Mouse (Mus musculus) limb, embryonic 14.5 days (tissue): ENCODE data around the gene Eif2ak4. TPM values are rescaled to one million over a fixed set of nuclear protein-coding genes. Genes with fewer than 3 reads are reported as not detected.

Experiments
- ATAC-seq: fragments of 200-750 bp; cut with Nextera tagmentation; 2 replicates; pipeline ENCODE4 v1.8.0; 2017; ENCODE audit warnings: low read depth, moderate number of reproducible peaks, moderate TSS enrichment; ENCODE audit not compliant: low FRiP score
- DNase-seq: peaks from one replicate; pipeline ENCODE4 v3.0.0-alpha.2; 2015; ENCODE audit warnings: low spot score
- H3K27ac ChIP-seq: fragments of 300-500 bp; sonication (generic); replicated peaks from 2 replicates; pipeline ENCODE4 v1.5.1; 2014; ENCODE audit warnings: low read depth, mild to moderate bottlenecking, low read length, moderate library complexity, mixed read lengths
- H3K27me3 ChIP-seq: fragments of 300-500 bp; sonication (generic); 2 replicates; pipeline ENCODE4 v1.6.1; 2014; ENCODE audit warnings: low read length, mixed read lengths; ENCODE audit not compliant: control insufficient read depth, insufficient read depth
- H3K36me3 ChIP-seq: fragments of 300-500 bp; sonication (generic); 2 replicates; pipeline ENCODE4 v1.6.1; 2014; ENCODE audit warnings: mild to moderate bottlenecking, low read length, moderate library complexity, mixed read lengths; ENCODE audit not compliant: control insufficient read depth, insufficient read depth
- H3K4me1 ChIP-seq: fragments of 300-500 bp; sonication (generic); 2 replicates; pipeline ENCODE4 v1.6.1; 2014; ENCODE audit warnings: antibody characterized with exemption, low read length, mixed read lengths; ENCODE audit not compliant: control insufficient read depth, insufficient read depth
- H3K4me2 ChIP-seq: fragments of 300-500 bp; sonication (generic); replicated peaks from 2 replicates; pipeline ENCODE4 v1.6.1; 2014; ENCODE audit warnings: low read depth, mild to moderate bottlenecking, low read length, moderate library complexity; ENCODE audit not compliant: severe bottlenecking
- H3K4me3 ChIP-seq: fragments of 300-500 bp; sonication (generic); replicated peaks from 2 replicates; pipeline ENCODE4 v1.5.1; 2014; ENCODE audit warnings: low read length
- H3K9ac ChIP-seq: fragments of 300-500 bp; sonication (generic); 2 replicates; pipeline ENCODE4 v1.6.1; 2014; ENCODE audit warnings: mild to moderate bottlenecking, low read depth, low read length, moderate library complexity; ENCODE audit not compliant: severe bottlenecking
- H3K9me3 ChIP-seq: fragments of 300-500 bp; sonication (generic); 2 replicates; pipeline ENCODE4 v1.6.1; 2016; ENCODE audit warnings: low read length; ENCODE audit not compliant: control insufficient read depth
- POLR2A ChIP-seq: fragments of 200-500 bp; IDR thresholded peaks from 2 replicates; pipeline ENCODE4 v1.8.0; 2012; ENCODE audit warnings: inconsistent platforms, mild to moderate bottlenecking, moderate library complexity, borderline replicate concordance; ENCODE audit not compliant: insufficient read depth, insufficient read length; ENCODE audit errors: extremely low read depth
- WGBS: fragments of 180-500 bp; shearing (Covaris S2); extraction: QIAGEN DNeasy Blood & Tissue Kit; methylation state at CpG from one replicate; pipeline ENCODE4 v1.1.7; 2014; 5-methylcytosine and 5-hydroxymethylcytosine counted together
- polyA plus RNA-seq, 2 experiments: library from polyadenylated mRNA; depleted of rRNA in 1 of 2; stranded (reverse) in 1 of 2; unstranded in 1 of 2; fragments of >200 nt; fragmentation: Nextera tagmentation in 1 of 2; extraction: Ambion mirVana in 1 of 2; gene quantifications; 2 replicates each; pipeline versions ENCODE4 v1.2.1 to v1.2.3; 2012 to 2014

Eif2ak4 gene
- polyA plus RNA-seq, 2 experiments: 12.7 to 24.1 TPM

DNA sequence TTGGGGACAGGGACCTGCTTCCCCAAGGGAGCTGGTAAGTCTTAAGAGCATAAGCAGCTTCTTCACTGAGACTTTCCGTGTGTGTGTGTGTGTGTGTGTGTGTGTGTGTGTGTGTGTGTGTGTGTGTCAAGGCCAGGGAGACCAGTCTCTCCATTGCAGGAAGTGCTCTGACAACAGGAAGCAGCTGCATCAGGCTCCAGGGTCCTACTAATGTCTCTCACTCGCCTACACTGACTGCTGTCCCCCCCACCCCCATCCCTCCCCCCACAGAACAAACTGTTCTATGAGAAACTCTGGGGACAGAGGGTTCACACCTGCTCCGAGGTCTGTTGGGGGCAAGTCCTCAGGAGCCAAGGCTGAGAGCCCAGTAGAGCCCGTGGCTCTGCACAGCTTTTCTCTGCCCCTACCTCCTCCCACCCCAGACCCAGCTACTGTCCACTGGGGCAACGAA is 102.9 kb downstream of the Eif2ak4 start:
- peak; percentile 54 for DNase-seq
- WGBS: 53% methylated on average over 4 of the region's 5 CpGs

DNA sequence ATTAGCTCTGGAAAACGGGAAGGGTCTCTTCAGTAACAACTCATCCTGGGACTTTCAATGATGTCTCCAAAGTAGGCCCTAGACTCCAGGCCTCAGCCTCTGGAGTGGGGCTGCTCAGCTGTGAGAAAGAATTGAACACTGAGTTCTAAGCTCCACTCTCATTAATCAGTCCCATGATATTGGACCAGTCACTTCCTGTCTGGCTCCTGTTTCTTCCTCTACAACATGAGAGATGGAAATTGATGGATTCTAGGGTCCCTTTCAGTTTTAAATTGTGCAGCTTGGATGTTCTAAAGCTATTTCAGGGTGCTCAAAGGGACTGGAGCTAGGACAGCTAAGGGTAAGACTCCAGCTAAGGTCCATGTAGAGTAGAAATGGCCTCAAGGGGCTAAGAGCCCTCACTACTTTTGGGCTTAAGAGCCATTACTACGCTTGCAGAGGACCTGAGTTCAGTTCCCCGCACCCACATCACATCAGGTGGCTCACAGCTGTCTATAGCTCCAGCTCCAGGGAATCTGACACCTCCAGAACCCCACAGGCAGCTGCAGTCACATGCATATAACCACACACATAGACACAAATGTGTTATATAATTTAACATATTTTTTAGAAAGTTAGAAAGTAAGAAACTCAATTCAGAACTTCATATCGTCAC is 103.5 kb downstream of the Eif2ak4 start:
- DNase-seq: no peak
- Histone ChIP-seq H3K36me3 (no peaks in the 10 kb centered on the region), H3K4me2 (no peak overlapping the region), H3K27me3 (no peaks in the 10 kb centered on the region), H3K4me3 (no peak overlapping the region), H3K9ac (no peak overlapping the region), H3K4me1 (peaks cover 17% of the 10 kb centered on the region), H3K9me3 (no peaks in the 10 kb centered on the region), H3K27ac (no peak overlapping the region)
- WGBS: 72% methylated on average over 4 of the region's 4 CpGs
- ATAC-seq: no peak
- no peak for TF ChIP-seq POLR2A

More for the DNA sequence above, 102.9 kb downstream of the Eif2ak4 start:
- TF ChIP-seq POLR2A: no peak
- H3K4me1 ChIP-seq: peaks cover 15% of the 10 kb centered on the region
- H3K9me3 ChIP-seq: no peaks in the 10 kb centered on the region
- no peak overlapping the region for H3K27ac ChIP-seq
- H3K27me3 ChIP-seq: no peaks in the 10 kb centered on the region
- ATAC-seq: peak; percentile 44; the same call in 1 of the 2 replicates
- H3K36me3 ChIP-seq: no peaks in the 10 kb centered on the region
- H3K4me2 ChIP-seq: no peak overlapping the region
- no peak overlapping the region for H3K9ac ChIP-seq
- no peak overlapping the region for H3K4me3 ChIP-seq

DNA sequence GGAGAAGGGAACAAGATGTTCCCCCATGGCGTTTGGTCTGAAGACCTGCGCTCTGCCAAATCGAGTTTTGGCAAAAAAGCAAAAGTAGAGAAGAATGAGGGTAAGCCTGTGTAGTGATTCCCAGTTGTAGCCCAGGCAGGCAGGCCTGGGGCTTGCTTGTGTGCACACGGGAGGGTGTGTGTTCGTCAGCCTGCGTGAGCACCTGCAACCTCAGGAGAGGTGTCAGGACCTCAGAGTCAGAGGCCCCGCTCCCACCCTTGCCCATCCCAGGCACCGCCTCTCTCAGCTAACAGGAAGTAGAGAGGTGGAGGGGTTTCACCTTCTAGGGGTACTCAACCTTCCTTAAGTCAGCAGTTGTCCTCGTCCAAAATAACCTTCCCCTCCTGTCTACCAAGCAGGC is 106.6 kb downstream of the Eif2ak4 start:
- H3K9me3 ChIP-seq: no peaks in the 10 kb centered on the region
- WGBS: 70% methylated on average over 9 of the region's 9 CpGs
- ATAC-seq (no peak), DNase-seq (no peak)
- no peak for TF ChIP-seq POLR2A
- no peak overlapping the region for H3K27ac ChIP-seq
- H3K4me2 ChIP-seq: no peak overlapping the region
- H3K27me3 ChIP-seq: no peaks in the 10 kb centered on the region
- H3K4me3 ChIP-seq: no peak overlapping the region
- H3K36me3 ChIP-seq: no peaks in the 10 kb centered on the region
- H3K9ac ChIP-seq: no peak overlapping the region
- H3K4me1 ChIP-seq: peaks cover 31% of the 10 kb centered on the region

DNA sequence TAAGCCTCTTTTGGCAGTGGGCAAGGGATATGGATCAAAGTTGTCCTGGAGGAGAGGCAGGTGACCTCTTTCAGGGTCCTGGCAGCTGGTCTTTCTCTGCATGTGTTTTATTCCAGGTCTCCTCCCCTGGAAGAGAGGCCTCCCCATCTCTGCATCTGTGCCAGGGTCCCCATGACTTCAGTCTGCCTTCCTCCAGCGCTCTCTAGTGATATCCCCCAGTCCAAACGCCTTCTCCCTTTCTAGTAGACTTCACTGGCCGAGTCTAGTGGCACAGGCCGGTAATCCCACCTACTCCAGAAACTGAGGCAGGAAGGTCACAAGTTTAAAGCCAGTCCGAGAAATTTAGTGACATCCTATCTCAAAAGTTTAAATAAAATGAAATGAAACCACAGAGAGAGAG is 109.5 kb downstream of the Eif2ak4 start:
- Histone ChIP-seq H3K4me3 (no peak overlapping the region), H3K9me3 (no peaks in the 10 kb centered on the region), H3K4me1 (peaks cover 27% of the 10 kb centered on the region), H3K4me2 (no peak overlapping the region), H3K9ac (no peak overlapping the region), H3K27me3 (no peaks in the 10 kb centered on the region), H3K36me3 (no peaks in the 10 kb centered on the region), H3K27ac (no peak overlapping the region)
- TF ChIP-seq POLR2A: no peak
- WGBS: 81% methylated on average over 5 of the region's 5 CpGs
- no peak for ATAC-seq
- DNase-seq: no peak

DNA sequence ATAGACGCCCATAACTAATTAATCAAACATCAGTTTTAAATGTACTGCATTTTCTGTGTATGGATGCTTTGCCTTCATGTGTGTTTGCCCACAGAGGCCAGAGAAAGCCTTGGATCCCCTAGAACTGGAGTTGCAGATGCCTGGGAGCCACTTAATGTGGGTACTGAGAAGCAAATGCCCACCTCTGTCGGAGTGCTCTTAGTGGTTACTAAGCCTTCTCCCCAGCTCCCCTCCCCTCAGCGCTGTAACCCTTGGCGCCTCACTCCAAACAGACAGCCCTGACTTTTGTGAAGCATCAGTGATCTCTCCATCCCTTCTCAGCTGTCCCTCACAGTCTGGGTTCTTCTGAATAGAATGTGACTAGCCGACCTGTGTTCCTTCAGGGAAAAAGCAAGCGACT is 110.1 kb downstream of the Eif2ak4 start:
- no peaks in the 10 kb centered on the region for H3K27me3 ChIP-seq
- H3K4me1 ChIP-seq: peaks cover 27% of the 10 kb centered on the region
- H3K27ac ChIP-seq: no peak overlapping the region
- no peak overlapping the region for H3K4me3 ChIP-seq
- DNase-seq: no peak
- H3K4me2 ChIP-seq: no peak overlapping the region
- no peak overlapping the region for H3K9ac ChIP-seq
- no peaks in the 10 kb centered on the region for H3K9me3 ChIP-seq
- no peak for ATAC-seq
- no peak for TF ChIP-seq POLR2A
- H3K36me3 ChIP-seq: no peaks in the 10 kb centered on the region
- WGBS: 71% methylated on average over 6 of the region's 6 CpGs
